Mouse (Mus musculus): Measurements from ENCODE around the gene Olfr318. TPM values are rescaled to one million over a fixed set of nuclear protein-coding genes. Genes with fewer than 3 reads are reported as not detected.

Gene Olfr318
- polyA plus RNA-seq, 1 experiment from 2014 or later, result not detected

DNA sequence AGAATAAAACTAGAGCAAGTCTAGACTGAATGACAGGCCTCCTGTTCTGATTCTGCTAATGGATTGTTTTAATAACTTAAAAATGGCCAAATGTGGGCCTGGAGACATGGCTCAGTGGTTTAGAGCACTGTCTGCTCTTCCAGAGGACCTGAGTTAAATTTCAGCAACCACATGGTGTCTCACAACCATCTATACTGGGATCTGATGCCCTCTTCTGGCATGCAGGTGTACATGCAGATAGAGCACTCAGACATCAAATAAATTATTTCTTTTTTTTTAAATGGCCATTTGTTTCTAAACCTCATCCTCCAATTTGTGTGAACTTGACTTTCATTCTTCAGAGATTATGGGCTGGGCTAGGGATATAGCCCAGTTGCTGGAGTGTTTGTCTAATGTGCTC lies 54.6 kb downstream of the Olfr318 start:
- no peaks in the 10 kb centered on the region for H3K27me3 ChIP-seq (replicated peaks)
- H3K27ac ChIP-seq, result no peak overlapping the region
- H3K4me2 ChIP-seq, result no peak overlapping the region
- H3K9ac ChIP-seq, result no peak overlapping the region
- no peaks in the 10 kb centered on the region for H3K9me3 ChIP-seq
- H3K36me3 ChIP-seq (replicated peaks), result no peaks in the 10 kb centered on the region
- no peaks in the 10 kb centered on the region for H3K4me1 ChIP-seq
- no peak overlapping the region for H3K4me3 ChIP-seq
- no peak for ATAC-seq (replicated peaks)

Other genes starting within 250 kb of the Olfr318 start
- gene Olfr332, start 231.5 kb downstream of the Olfr318 start, polyA plus RNA-seq (2015; fragmentation: Nextera tagmentation; extraction: Ambion mirVana), result not detected in 2 replicates
- gene Olfr331, start 221.4 kb downstream of the Olfr318 start, polyA plus RNA-seq (2015; fragmentation: Nextera tagmentation; extraction: Ambion mirVana), result not detected in 2 replicates
- not detected in 2 replicates for gene Olfr330, start 189.2 kb downstream of the Olfr318 start, polyA plus RNA-seq (2015; fragmentation: Nextera tagmentation; extraction: Ambion mirVana)
- gene Olfr329-ps, start 177.6 kb downstream of the Olfr318 start, polyA plus RNA-seq (2015; fragmentation: Nextera tagmentation; extraction: Ambion mirVana), result not detected in 2 replicates
- gene Olfr328, start 168.4 kb downstream of the Olfr318 start, polyA plus RNA-seq (2015; fragmentation: Nextera tagmentation; extraction: Ambion mirVana), result 0.06 and 0.12 TPM in 2 replicates
- not detected in 2 replicates for gene Olfr224, start 153.5 kb downstream of the Olfr318 start, polyA plus RNA-seq (2015; fragmentation: Nextera tagmentation; extraction: Ambion mirVana)
- not detected in 2 replicates for gene Olfr325, start 146.3 kb downstream of the Olfr318 start, polyA plus RNA-seq (2015; fragmentation: Nextera tagmentation; extraction: Ambion mirVana)
- not detected in 2 replicates for gene Olfr324, start 128.9 kb downstream of the Olfr318 start, polyA plus RNA-seq (2015; fragmentation: Nextera tagmentation; extraction: Ambion mirVana)
- not detected in 2 replicates for gene 2210407C18Rik, start 107.9 kb downstream of the Olfr318 start, polyA plus RNA-seq (2015; fragmentation: Nextera tagmentation; extraction: Ambion mirVana)
- gene Olfr323, start 93.5 kb downstream of the Olfr318 start, polyA plus RNA-seq (2015; fragmentation: Nextera tagmentation; extraction: Ambion mirVana), result not detected in 2 replicates
- 0.10 and 0.13 TPM in 2 replicates for gene Trim58, start 83.5 kb downstream of the Olfr318 start, polyA plus RNA-seq (2015; fragmentation: Nextera tagmentation; extraction: Ambion mirVana)
- 0.11 TPM in 1 of 2 replicates, not detected in the other for gene Olfr322, start 65.2 kb downstream of the Olfr318 start, polyA plus RNA-seq (2015; fragmentation: Nextera tagmentation; extraction: Ambion mirVana)
- gene Olfr320, start 42.9 kb downstream of the Olfr318 start, polyA plus RNA-seq (2015; fragmentation: Nextera tagmentation; extraction: Ambion mirVana), result not detected in 2 replicates
- not detected in 2 replicates for gene Olfr319, start 24.9 kb downstream of the Olfr318 start, polyA plus RNA-seq (2015; fragmentation: Nextera tagmentation; extraction: Ambion mirVana)
- gene Olfr317, start 15.2 kb upstream of the Olfr318 start, polyA plus RNA-seq (2015; fragmentation: Nextera tagmentation; extraction: Ambion mirVana), result 0.08 and 0.44 TPM in 2 replicates
- not detected in 2 replicates for gene Olfr316, start 28.7 kb upstream of the Olfr318 start, polyA plus RNA-seq (2015; fragmentation: Nextera tagmentation; extraction: Ambion mirVana)
- not detected in 2 replicates for gene Olfr315, start 49.2 kb upstream of the Olfr318 start, polyA plus RNA-seq (2015; fragmentation: Nextera tagmentation; extraction: Ambion mirVana)
- gene Olfr314, start 58.9 kb upstream of the Olfr318 start, polyA plus RNA-seq (2015; fragmentation: Nextera tagmentation; extraction: Ambion mirVana), result not detected in 2 replicates
- 12.2 and 13.4 TPM in 2 replicates for gene Fam183b, start 77.9 kb upstream of the Olfr318 start, polyA plus RNA-seq (2015; fragmentation: Nextera tagmentation; extraction: Ambion mirVana)
- not detected in 2 replicates for gene Olfr313, start 91.0 kb upstream of the Olfr318 start, polyA plus RNA-seq (2015; fragmentation: Nextera tagmentation; extraction: Ambion mirVana)
- 0.04 TPM in 1 of 2 replicates, not detected in the other for gene Olfr312, start 105.2 kb upstream of the Olfr318 start, polyA plus RNA-seq (2015; fragmentation: Nextera tagmentation; extraction: Ambion mirVana)
- gene Olfr311, start 115.2 kb upstream of the Olfr318 start, polyA plus RNA-seq (2015; fragmentation: Nextera tagmentation; extraction: Ambion mirVana), result not detected in 2 replicates
- gene Gm12258, start 123.1 kb upstream of the Olfr318 start, polyA plus RNA-seq (2015; fragmentation: Nextera tagmentation; extraction: Ambion mirVana), result 24.7 and 25.4 TPM in 2 replicates
- 14.1 and 14.2 TPM in 2 replicates for gene 2810021J22Rik, start 143.2 kb upstream of the Olfr318 start, polyA plus RNA-seq (2015; fragmentation: Nextera tagmentation; extraction: Ambion mirVana)
- 7.1 TPM in 2 replicates for gene Zfp39, start 180.2 kb upstream of the Olfr318 start, polyA plus RNA-seq (2015; fragmentation: Nextera tagmentation; extraction: Ambion mirVana)
- gene Btnl10, start 193.9 kb upstream of the Olfr318 start, polyA plus RNA-seq (2015; fragmentation: Nextera tagmentation; extraction: Ambion mirVana), result not detected in 2 replicates
- gene Rnf187, start 214.9 kb upstream of the Olfr318 start, polyA plus RNA-seq (2015; fragmentation: Nextera tagmentation; extraction: Ambion mirVana), result 626 and 662 TPM in 2 replicates
- 311 and 338 TPM in 2 replicates for gene Hist3h2ba, start 224.9 kb upstream of the Olfr318 start, polyA plus RNA-seq (2015; fragmentation: Nextera tagmentation; extraction: Ambion mirVana)
- 119 and 121 TPM in 2 replicates for gene Hist3h2a, start 230.7 kb upstream of the Olfr318 start, polyA plus RNA-seq (2015; fragmentation: Nextera tagmentation; extraction: Ambion mirVana)
- gene Trim17, start 230.7 kb upstream of the Olfr318 start, polyA plus RNA-seq (2015; fragmentation: Nextera tagmentation; extraction: Ambion mirVana), result 1.5 and 2.0 TPM in 2 replicates